Mouse (Mus musculus): ENCODE data around the gene Sugct. TPM values are rescaled to one million over a fixed set of nuclear protein-coding genes. Genes with fewer than 3 reads are reported as not detected.

Sugct gene
- total RNA-seq (2021): 1 to 10 TPM; 6.5 TPM
- long read RNA-seq, experiment 1, partial matches to known transcripts: 2 of 14 reads
- long read RNA-seq, experiment 1, other reads (novel, unspliced or antisense): 8 of 14 reads
- long read RNA-seq, experiment 2, partial matches to known transcripts: 1 of 9 reads
- long read RNA-seq, experiment 2, other reads (novel, unspliced or antisense): 4 of 9 reads

- peak; percentile 100 for DNase-seq
Measured at GRCm38 (mm10) chr13:17694911-17695699, at the start of gene Sugct, which contains the start of gene Mplkip. Sugct (minus strand) TSS chr13:17695553. Mplkip (plus strand) TSS chr13:17695192.

- DNase-seq: no peak
Measured at GRCm38 (mm10) chr13:17728798-17729197, 33.4 kb upstream of the Sugct start.

GRCm38 (mm10) chr13:17727922-17728321 is 32.6 kb upstream of the Sugct start:
- no peak for DNase-seq

GRCm38 (mm10) chr13:17717357-17717756 is 22.0 kb upstream of the Sugct start:
- DNase-seq: no peak

GRCm38 (mm10) chr13:17708784-17709311 is 13.5 kb upstream of the Sugct start:
- no peak for DNase-seq

GRCm38 (mm10) chr13:17705188-17705826 is 10.0 kb upstream of the Sugct start:
- no peak for DNase-seq

- no peak for DNase-seq
Measured at GRCm38 (mm10) chr13:17702311-17702710, 7.0 kb upstream of the Sugct start.

GRCm38 (mm10) chr13:17701322-17701721 is 6.0 kb upstream of the Sugct start:
- DNase-seq: no peak

- no peak for DNase-seq
Measured at GRCm38 (mm10) chr13:17700090-17700715, 4.8 kb upstream of the Sugct start.

GRCm38 (mm10) chr13:17695898-17696580 is 686 bp upstream of the Sugct start:
- DNase-seq: no peak

GRCm38 (mm10) chr13:17694414-17694813 is 939 bp downstream of the Sugct start:
- no peak for DNase-seq

GRCm38 (mm10) chr13:17693816-17694215 is 1.5 kb downstream of the Sugct start:
- peak; percentile 8 for DNase-seq

- DNase-seq: no peak
Measured at GRCm38 (mm10) chr13:17691436-17691835, 3.9 kb downstream of the Sugct start.

GRCm38 (mm10) chr13:17690686-17691085 is 4.7 kb downstream of the Sugct start:
- peak; percentile 24 for DNase-seq

- DNase-seq: no peak
Measured at GRCm38 (mm10) chr13:17689461-17689860, 5.9 kb downstream of the Sugct start.

- DNase-seq: no peak
Measured at GRCm38 (mm10) chr13:17671122-17671521, 24.2 kb downstream of the Sugct start.

- DNase-seq: no peak
Measured at GRCm38 (mm10) chr13:17667380-17667779, 28.0 kb downstream of the Sugct start.

- no peak for DNase-seq
Measured at GRCm38 (mm10) chr13:17642294-17642693, 53.1 kb downstream of the Sugct start.

- no peak for DNase-seq
Measured at GRCm38 (mm10) chr13:17638008-17638407, 57.3 kb downstream of the Sugct start.

GRCm38 (mm10) chr13:17627108-17627507 is 68.2 kb downstream of the Sugct start:
- no peak for DNase-seq

- DNase-seq: peak; percentile 9
Measured at GRCm38 (mm10) chr13:17624976-17625375, 70.4 kb downstream of the Sugct start.

- DNase-seq: no peak
Measured at GRCm38 (mm10) chr13:17606217-17606616, 89.1 kb downstream of the Sugct start.

All from adrenal gland, postnatal 10 days (tissue).